Mouse (Mus musculus) heart, postnatal 14 days (tissue): ENCODE results near the gene Bmper. TPM values are rescaled to one million over a fixed set of nuclear protein-coding genes. Genes with fewer than 3 reads are reported as not detected.

Experiments used
- DNase-seq, 2 experiments: peaks; one replicate each; pipeline ENCODE4 v3.0.0; 2021 to 2022
- intact Hi-C: fragments of 180-260 bp; cut with DNase I; formaldehyde crosslinking; loops from one replicate; pipeline ENCODE4 v1.15.1; 2025
- total RNA-seq, 2 experiments: library from RNA; stranded (reverse); gene quantifications; 2 replicates each; pipeline ENCODE4 v1.2.3; 2021

The Bmper gene
- total RNA-seq, 2 experiments from 2014 or later: 3.3 to 4.2 TPM

GRCm38 (mm10) chr9:23488265-23488664 is 265.4 kb downstream of the Bmper start:
- intact Hi-C loops: no loop called here
- no peak for DNase-seq

- DNase-seq: no peak
- intact Hi-C loops: no loop called here
Measured at GRCm38 (mm10) chr9:23495400-23495799, 272.5 kb downstream of the Bmper start.

GRCm38 (mm10) chr9:23497626-23498025 is 274.8 kb downstream of the Bmper start:
- intact Hi-C loops: no loop called here
- DNase-seq: no peak

- intact Hi-C loops: no loop called here
- no peak for DNase-seq
Measured at GRCm38 (mm10) chr9:23533870-23534269, 311.0 kb downstream of the Bmper start.
